Mouse (Mus musculus): ENCODE data around the gene Rbpj. TPM values are rescaled to one million over a fixed set of nuclear protein-coding genes. Genes with fewer than 3 reads are reported as not detected.
A peak's percentile ranks its signal among the peaks of the same experiment; 100 is the strongest.
"Not testable (repeated sequence)": the region's sequence is repeated elsewhere in the genome, so short reads cannot be mapped to it uniquely, and the experiment has no call there.

The Rbpj gene
- polyA plus RNA-seq, 1 experiment: 13.3 TPM

DNA sequence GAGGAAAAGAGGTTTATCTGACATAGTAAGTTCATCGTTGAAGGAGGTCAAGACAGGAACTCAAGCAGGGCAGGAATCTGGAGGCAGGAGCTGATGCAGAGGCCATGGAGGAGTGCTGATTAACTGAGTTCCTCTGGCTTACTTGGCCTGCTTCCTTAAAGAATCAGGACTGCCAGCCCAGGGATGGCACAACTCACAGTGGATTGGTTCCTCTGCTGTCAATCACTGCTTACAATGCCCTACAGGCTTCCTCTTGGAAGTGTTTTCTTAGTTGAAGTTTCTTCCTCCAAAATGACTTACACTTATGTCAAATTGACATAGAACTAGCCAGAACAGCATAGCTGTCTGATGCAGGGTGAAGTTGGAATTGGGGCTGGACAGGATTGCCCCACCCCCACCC lies 196.5 kb downstream of the Rbpj start:
- Histone ChIP-seq H3K4me3 (ENCODE audit: insufficient read depth, low read depth, low read length) (no peak overlapping the region), H3K4me1 (ENCODE audit: control insufficient read depth, insufficient read depth, insufficient read length, low read length) (no peaks in the 10 kb centered on the region; the same call in 1 of the 2 replicates), H3K27ac (replicated peaks; ENCODE audit: low read depth, low read length) (no peak overlapping the region)

DNA sequence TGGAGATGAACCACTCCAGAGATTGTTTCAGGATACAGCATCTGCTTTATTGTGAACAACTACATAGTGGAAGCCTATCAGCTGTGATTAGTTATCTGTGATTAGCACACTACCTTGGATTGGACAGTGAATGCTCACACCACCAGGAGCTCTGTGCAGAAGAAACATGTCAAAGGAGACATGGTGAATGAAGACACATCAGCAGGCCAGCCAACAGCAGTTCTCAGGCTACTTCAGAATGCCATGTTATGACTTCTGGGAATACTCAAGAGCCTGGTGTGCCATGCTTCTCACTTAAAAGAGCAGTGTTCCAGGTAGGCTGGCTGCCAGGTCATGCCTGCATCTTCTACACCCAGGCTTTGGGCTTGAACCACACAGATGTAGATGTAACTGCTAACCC lies 197.7 kb downstream of the Rbpj start:
- Histone ChIP-seq H3K4me3 (ENCODE audit: insufficient read depth, low read depth, low read length) (no peak overlapping the region), H3K27ac (replicated peaks; ENCODE audit: low read depth, low read length) (no peak overlapping the region), H3K4me1 (ENCODE audit: control insufficient read depth, insufficient read depth, insufficient read length, low read length) (no peaks in the 10 kb centered on the region; the same call in 1 of the 2 replicates)

DNA sequence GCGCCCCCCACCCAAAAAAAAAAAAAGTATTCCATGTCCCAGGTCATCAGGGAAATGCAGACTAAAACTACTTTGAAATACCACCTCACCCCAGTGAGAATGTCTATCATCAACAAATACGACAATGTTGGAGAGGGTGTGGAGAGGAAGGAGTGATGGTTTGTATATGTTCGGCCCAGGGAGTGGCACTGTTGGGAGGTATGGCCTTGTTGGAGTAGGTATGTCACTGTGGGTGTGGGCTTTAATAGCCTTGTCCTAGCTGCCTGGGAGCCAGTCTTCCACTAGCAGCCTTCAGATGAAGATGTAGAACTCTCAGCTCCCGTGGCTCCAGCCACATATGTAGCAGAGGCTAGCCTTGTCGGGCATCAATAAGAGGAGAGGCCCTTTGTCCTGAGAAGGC lies 202.1 kb downstream of the Rbpj start:
- H3K4me3 ChIP-seq (ENCODE audit: insufficient read depth, low read depth, low read length): no peak overlapping the region

DNA sequence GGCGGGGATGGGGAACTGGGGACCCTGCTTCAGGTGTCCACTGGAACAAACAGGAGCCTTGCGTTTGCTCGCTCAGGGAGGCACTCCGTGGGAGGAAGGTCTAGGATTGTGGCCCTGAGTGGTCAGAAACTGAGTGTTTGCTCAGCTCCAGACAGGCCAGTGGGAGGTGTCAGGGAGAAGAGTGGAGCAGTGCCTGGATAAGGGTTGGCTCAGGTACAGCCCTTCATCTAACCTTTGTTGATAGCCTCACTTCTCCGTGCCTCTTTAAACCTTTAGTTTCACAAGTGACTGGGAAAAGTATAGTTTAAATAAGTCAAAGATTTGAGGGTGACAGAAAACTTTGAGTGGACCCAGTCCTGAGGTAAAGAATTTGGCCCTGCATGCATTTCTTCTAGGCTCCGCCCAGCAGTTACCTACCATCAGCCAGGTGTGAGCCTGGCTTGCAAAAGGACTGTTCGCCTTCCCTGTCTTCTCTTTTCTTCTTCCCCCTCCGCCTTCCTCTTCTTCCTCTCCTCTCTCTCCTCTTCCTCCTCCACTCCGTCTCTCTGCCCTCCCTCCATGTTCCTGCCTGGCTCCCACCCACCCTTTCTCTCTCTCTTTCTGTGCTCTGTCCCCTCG lies 204.5 kb downstream of the Rbpj start:
- H3K4me1 ChIP-seq (ENCODE audit: control insufficient read depth, insufficient read depth, insufficient read length, low read length): no peaks in the 10 kb centered on the region
- H3K4me3 ChIP-seq (ENCODE audit: insufficient read depth, low read depth, low read length): no peak overlapping the region
- no peak overlapping the region for H3K27ac ChIP-seq (replicated peaks; ENCODE audit: low read depth, low read length)

More for the DNA sequence above, 202.1 kb downstream of the Rbpj start:
- Histone ChIP-seq H3K4me1 (ENCODE audit: control insufficient read depth, insufficient read depth, insufficient read length, low read length) (no peaks in the 10 kb centered on the region; the same call in 1 of the 2 replicates), H3K27ac (replicated peaks; ENCODE audit: low read depth, low read length) (no peak overlapping the region)

DNA sequence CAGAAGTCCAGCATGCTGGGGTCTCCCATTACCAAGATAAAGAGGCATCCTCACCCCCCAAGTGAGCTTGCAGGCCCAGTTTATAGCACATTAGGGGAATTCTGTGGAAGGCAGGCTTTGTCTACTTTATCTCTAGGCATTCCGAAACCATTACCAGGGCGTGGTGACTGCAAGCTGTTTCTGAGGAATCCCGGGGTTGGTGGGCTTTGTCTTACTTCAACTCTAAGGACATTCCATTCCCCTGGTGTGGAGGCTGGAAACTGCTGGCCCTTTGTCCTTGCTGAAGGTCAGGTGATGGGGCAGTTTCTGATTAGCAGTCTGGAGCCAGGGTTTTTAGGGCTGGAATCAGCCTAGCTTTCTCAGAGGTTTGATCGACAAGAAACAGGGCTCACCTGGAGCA lies 205.6 kb downstream of the Rbpj start:
- H3K27ac ChIP-seq (replicated peaks; ENCODE audit: low read depth, low read length): no peak overlapping the region
- H3K4me3 ChIP-seq (ENCODE audit: insufficient read depth, low read depth, low read length): no peak overlapping the region
- no peaks in the 10 kb centered on the region for H3K4me1 ChIP-seq (ENCODE audit: control insufficient read depth, insufficient read depth, insufficient read length, low read length)

DNA sequence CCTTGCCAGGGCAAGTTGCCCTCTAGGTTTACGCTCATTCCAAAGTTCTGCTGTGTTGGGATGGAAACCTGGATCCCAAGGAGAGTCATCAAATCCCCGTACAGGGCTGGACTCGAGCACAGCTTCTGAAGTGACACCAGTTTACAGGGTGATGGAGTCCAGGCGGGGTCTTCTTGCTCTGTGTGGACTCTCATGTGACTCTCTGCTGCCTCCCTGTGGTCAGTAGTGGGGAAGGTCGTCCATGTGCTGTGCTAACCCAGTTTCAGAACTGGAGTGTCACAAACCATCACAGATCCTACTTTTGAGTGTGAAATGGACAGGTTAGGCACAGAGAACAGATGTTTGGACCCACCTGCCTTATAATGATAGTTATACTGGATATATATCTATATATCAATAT lies 206.4 kb downstream of the Rbpj start:
- Histone ChIP-seq H3K4me3 (ENCODE audit: insufficient read depth, low read depth, low read length) (no peak overlapping the region), H3K27ac (replicated peaks; ENCODE audit: low read depth, low read length) (no peak overlapping the region), H3K4me1 (ENCODE audit: control insufficient read depth, insufficient read depth, insufficient read length, low read length) (no peaks in the 10 kb centered on the region)

DNA sequence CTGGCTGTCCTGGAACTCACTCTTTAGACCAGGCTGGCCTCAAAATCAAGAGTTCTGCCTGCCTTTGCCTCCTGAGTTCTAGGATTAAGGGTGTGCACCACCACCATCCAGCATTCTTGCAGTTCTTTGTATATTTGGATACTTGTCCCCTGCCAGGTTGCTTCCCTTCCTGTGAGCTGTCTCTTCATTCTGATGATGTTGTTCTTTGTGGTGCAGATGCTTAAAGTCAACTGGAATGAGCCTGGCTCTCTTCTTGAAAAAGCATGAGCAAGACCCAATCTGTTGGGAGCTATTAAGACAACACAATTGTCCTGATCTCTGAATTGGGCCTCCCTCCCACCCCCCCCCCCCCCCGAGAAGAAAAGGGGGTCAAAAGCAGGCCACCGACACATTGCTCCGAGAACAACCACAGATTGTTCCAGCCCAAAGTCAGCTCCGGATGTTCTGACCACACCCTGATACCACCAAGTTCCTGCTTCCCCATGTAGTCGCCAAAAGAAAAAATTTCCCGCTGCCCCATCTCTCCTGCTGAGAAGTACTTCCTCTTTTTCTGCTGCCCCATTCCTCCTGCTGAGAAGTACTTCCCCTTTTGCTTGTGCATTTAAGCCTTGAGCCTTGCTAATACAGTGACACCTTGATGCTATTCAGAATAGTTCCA lies 207.7 kb downstream of the Rbpj start:
- not testable (repeated sequence) for H3K4me1 ChIP-seq (ENCODE audit: control insufficient read depth, insufficient read depth, insufficient read length, low read length); H3K27ac ChIP-seq (replicated peaks; ENCODE audit: low read depth, low read length); H3K4me3 ChIP-seq (ENCODE audit: insufficient read depth, low read depth, low read length)

DNA sequence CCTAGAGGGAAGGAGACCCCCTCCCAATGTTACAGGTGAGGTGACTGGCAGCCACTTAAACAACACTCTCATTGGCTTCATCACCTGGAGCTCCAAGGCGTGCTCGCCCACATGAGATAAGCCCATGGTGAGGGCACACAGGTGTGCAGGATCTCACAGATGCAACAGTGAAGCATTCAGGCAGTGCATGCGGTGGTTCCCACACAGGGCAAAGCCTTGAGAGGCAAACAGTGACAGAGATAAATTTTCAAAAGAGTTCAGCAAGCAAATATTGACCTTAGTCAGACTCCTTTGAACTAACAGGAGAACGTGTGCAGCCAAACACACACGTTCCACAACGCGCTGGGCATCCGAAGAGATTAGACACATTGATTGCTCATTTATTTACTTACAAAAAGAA lies 210.7 kb downstream of the Rbpj start:
- Histone ChIP-seq H3K27ac (replicated peaks; ENCODE audit: low read depth, low read length) (no peak overlapping the region), H3K4me3 (ENCODE audit: insufficient read depth, low read depth, low read length) (no peak overlapping the region), H3K4me1 (ENCODE audit: control insufficient read depth, insufficient read depth, insufficient read length, low read length) (no peaks in the 10 kb centered on the region)

DNA sequence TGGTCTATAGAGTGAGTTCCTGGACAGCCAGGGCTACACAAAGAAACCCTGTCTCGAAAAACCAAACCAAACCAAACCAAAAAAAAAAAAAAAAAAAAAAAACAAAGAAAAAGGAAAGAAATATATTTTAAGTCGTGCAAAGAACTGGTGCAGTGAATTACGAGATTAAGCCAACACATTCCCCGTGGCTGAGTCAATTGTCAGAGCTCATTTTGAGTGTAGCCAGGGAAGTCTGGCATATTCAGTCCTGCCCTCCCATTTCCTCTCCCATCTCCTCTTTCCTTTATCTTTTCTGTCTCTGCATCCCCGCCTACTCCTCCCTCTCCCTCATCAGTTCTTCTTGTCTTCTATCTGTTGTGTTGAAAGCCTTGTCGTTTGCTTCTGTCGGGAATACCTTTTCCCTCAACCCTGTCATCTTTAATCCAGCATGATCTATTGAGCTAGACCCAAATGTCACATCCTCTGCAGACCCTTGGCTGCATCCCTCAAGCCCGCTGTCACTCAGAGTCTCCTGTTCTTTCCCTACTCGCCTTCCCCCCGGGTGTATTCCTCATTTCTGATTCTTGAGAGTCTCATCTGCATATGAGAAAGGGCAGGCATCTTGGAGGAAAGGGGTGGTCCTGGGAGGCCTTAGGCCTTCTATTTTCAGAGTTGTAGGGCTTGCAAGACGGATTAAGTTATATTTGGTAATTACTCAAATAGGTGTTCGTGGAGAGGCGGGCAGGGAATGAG lies 212.2 kb downstream of the Rbpj start:
- Histone ChIP-seq H3K27ac (replicated peaks; ENCODE audit: low read depth, low read length) (no peak overlapping the region), H3K4me3 (ENCODE audit: insufficient read depth, low read depth, low read length) (no peak overlapping the region), H3K4me1 (ENCODE audit: control insufficient read depth, insufficient read depth, insufficient read length, low read length) (no peaks in the 10 kb centered on the region)

DNA sequence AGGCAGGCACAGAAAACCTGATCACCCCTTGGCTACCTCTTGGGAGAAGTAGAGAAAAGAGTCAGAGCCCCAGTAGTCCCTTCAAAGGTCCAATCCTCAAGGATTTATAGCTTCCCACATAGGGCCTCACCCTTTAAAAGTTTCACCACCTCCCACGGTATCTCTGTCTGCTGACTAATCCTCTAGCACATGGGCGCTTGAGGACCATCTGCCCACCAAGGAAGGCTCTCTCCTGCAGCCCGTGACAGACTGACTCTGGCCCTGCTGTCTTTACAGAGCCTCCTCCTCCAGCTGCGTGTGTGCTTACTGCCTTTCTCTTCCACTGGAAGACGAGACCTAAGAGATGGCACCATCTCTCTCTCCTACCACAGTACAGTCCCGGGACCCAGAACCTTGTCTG lies 213.7 kb downstream of the Rbpj start:
- H3K4me1 ChIP-seq (ENCODE audit: control insufficient read depth, insufficient read depth, insufficient read length, low read length): no peaks in the 10 kb centered on the region
- no peak overlapping the region for H3K4me3 ChIP-seq (ENCODE audit: insufficient read depth, low read depth, low read length)
- no peak overlapping the region for H3K27ac ChIP-seq (replicated peaks; ENCODE audit: low read depth, low read length)

DNA sequence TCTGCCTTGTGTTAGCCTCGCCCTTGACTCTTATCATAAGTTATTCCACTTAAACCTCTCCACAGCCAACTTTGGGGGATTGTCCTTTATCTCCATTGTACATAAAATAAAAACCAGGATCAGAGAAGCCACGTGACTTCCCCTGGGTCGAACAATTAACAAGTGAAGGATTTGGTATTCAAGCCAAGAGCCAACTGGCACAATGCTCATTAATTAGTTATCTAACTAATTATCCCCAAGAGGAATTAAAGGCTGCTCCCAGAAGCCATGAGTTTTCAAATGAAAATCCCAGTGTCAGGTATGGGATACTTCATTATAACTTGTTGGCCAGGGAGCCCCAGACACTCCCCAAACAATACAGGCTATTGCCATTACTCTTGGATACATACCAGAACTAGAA lies 218.0 kb downstream of the Rbpj start:
- Histone ChIP-seq H3K27ac (replicated peaks; ENCODE audit: low read depth, low read length) (no peak overlapping the region), H3K4me1 (ENCODE audit: control insufficient read depth, insufficient read depth, insufficient read length, low read length) (no peaks in the 10 kb centered on the region)

DNA sequence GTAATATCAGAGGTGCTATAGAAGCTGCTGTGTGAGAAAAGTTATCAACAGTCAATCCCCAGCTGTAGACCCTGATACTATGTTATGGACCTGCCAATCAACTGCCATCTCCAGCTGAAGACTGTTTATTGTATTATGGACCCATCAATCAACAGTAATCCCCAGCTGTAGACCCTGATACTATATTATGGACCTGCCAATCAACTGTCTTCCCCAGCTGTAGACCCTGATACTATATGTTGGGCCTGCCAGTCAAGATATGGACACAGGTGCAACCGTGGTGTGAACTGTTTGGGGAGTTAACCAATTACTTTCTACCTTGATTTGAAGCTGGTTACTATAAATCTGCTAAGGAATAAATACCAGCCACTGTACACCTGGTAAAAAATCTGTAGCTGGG lies 218.5 kb downstream of the Rbpj start:
- H3K4me1 ChIP-seq (ENCODE audit: control insufficient read depth, insufficient read depth, insufficient read length, low read length): no peaks in the 10 kb centered on the region

More for the DNA sequence above, 218.0 kb downstream of the Rbpj start:
- no peak overlapping the region for H3K4me3 ChIP-seq (ENCODE audit: insufficient read depth, low read depth, low read length)

DNA sequence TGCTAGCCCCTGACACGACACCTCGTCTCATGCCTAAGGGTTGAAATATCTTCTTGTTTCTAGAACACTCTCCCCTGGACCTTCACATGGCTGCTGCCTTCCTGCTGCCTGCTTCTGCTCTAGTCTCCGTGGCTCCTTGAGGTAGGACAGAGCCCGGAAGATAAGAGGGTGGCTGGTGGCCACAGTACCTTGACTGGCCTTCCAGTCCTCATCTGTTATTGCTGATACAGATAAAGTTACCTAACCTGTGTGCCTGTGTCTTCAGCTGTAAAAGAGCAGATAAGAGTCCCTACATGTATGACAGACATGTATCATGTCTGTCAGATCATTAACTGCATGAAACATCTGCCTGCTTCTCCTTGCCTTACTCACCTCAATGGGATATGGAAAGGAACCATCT lies 219.7 kb downstream of the Rbpj start:
- Histone ChIP-seq H3K27ac (replicated peaks; ENCODE audit: low read depth, low read length) (no peak overlapping the region), H3K4me1 (ENCODE audit: control insufficient read depth, insufficient read depth, insufficient read length, low read length) (no peaks in the 10 kb centered on the region), H3K4me3 (ENCODE audit: insufficient read depth, low read depth, low read length) (no peak overlapping the region)

More for the DNA sequence above, 218.5 kb downstream of the Rbpj start:
- H3K27ac ChIP-seq (replicated peaks; ENCODE audit: low read depth, low read length): no peak overlapping the region
- H3K4me3 ChIP-seq (ENCODE audit: insufficient read depth, low read depth, low read length): no peak overlapping the region

DNA sequence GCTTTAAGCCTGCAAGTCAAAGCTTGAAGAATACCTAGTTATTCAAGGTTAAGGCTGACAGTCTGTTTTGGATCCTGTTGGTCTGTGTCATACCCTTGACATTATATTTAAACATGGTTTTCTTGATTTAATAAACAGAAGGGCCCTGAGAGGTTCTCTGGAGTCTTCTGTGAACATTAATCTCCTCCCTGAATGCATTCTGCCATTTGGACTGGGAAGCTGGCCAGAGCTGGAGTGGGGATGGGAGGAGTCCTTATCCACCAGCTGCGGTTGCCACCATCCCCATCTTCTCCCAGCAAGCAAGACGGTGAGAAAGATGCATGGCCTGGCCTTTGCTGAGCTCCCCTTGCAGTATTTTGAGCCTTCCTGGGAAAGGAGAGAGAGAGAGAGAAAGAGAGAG lies 220.4 kb downstream of the Rbpj start:
- no peak overlapping the region for H3K27ac ChIP-seq (replicated peaks; ENCODE audit: low read depth, low read length)
- no peaks in the 10 kb centered on the region for H3K4me1 ChIP-seq (ENCODE audit: control insufficient read depth, insufficient read depth, insufficient read length, low read length)
- H3K4me3 ChIP-seq (ENCODE audit: insufficient read depth, low read depth, low read length): no peak overlapping the region

DNA sequence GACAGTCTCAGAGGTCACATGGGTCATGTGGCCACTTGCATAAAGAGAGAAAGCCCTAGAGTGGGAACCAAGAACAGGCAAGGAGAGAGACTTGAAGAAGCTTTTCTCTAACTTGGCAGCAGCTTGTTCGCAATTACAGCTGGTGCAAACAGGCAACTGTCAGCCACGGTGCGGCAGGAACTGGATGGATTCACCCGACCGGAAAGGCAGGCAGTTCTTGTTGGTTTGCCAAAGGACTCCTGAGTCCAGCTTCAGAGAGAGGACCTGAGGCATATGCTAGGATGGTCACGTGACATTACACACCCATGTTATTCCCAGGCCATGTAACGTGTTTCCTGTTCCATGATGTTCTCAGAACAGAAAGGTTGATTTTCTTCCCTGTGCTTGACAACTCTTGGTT lies 222.4 kb downstream of the Rbpj start:
- no peak overlapping the region for H3K4me3 ChIP-seq (ENCODE audit: insufficient read depth, low read depth, low read length)
- H3K27ac ChIP-seq (replicated peaks; ENCODE audit: low read depth, low read length): no peak overlapping the region
- no peaks in the 10 kb centered on the region for H3K4me1 ChIP-seq (ENCODE audit: control insufficient read depth, insufficient read depth, insufficient read length, low read length)

DNA sequence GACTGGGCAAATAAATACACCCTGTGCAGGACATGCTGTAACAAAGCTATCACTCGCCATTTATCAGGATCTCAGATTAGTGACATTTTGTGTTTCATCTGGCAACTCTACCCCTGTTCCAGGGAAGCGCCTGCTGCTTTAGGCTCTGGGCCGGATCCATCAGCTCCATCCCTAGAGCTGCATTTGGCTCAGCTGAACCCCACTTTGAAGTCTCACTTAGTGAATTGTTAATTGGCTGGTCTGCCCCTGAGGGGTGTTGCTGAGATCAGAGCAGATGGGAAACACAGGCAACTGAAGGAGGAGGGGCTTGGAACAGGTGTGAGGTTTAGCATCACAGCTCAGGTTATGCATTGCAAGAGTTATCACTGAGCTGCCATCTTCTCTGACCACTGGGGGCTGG lies 225.6 kb downstream of the Rbpj start:
- H3K4me1 ChIP-seq (ENCODE audit: control insufficient read depth, insufficient read depth, insufficient read length, low read length): no peaks in the 10 kb centered on the region
- no peak overlapping the region for H3K4me3 ChIP-seq (ENCODE audit: insufficient read depth, low read depth, low read length)
- 0 out of 2 replicates have a peak overlapping the region, but pooled peaks have one; percentile 22 for H3K27ac ChIP-seq (replicated peaks; ENCODE audit: low read depth, low read length)
